Mouse (Mus musculus) embryo, embryonic 10 days (tissue): ENCODE measurements at regions not wholly inside any gene's neighbourhood (a gene's known extent, or its start where the extent isn't known, plus 50 kb on each side); places are given as distances from the start of the nearest gene placed in this dataset.

ENCODE experiments used
- DNase-seq: peaks from one replicate; pipeline ENCODE4 v3.0.0-alpha.2; 2015; ENCODE audit warnings: low spot score

- DNase-seq = no peak
Observed at GRCm38 (mm10) chr15:17715584-17715983, 987.0 kb downstream of the Cdh9 start.

DNA sequence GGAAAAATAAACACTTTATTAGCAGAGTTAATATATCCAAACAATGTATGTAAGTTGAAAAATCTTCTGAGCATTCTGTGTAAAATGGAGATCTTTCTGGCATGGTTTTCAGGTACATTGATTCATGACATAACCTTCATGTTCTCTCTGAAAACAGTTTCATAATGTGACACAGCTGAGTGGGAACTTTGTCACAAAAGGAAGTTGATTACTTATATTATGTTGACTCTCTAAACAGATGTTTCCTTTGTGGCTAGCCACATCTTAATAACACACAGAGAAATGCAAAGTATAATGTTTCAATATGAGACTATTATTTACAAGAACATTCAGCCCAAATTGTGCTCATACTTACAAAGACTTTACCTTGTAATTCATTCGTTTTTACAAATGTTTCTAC lies 1002.1 kb downstream of the Cdh9 start:
- no peak for DNase-seq

GRCm38 (mm10) chr15:17770225-17770677 lies 1041.7 kb downstream of the Cdh9 start:
- DNase-seq = no peak

DNA sequence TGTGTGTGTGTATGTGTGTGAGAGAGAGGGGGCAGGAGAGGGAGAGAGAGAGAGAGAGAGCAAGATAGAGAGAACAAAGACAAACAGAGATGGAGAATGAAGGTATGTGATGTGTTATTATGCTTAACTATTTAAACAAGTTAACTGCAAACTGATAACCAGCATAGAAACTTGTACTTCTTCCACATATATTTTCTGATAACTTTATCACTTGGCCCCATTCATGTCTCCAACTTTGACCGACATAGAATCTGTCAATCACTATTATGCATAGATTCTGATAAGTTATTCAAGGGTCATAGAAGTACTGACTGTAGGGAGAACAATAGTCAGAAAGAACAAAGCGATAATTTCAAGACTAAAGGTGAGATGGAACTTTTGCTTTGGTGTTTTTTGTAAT lies 1039.0 kb upstream of the Cdh10 start:
- DNase-seq = no peak

GRCm38 (mm10) chr15:17783368-17783767 lies 1035.4 kb upstream of the Cdh10 start:
- no peak for DNase-seq

- no peak for DNase-seq
Observed at GRCm38 (mm10) chr15:17797516-17797915, 1021.2 kb upstream of the Cdh10 start.

DNA sequence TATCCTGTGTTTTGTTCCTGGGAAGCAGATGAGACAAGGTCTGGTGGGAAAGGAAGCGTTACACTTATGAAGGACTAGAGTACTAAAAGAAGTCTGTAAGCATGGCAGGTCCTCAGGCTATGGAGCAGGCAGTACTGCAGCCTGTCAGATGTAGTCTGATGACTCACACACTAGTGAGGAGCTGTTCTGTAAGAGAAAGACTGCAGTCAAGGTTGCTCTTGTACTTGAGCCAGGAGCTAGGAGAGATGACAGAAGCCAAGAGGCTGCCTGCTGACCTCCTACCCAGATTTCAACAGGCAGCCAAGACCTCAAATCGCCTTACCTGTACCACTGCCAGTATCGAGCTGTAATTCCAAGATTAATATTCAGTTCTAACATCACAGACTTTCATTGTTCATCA lies 1017.3 kb upstream of the Cdh10 start:
- peak; percentile 4 for DNase-seq

GRCm38 (mm10) chr15:17803107-17803506 lies 1015.6 kb upstream of the Cdh10 start:
- DNase-seq = no peak

DNA sequence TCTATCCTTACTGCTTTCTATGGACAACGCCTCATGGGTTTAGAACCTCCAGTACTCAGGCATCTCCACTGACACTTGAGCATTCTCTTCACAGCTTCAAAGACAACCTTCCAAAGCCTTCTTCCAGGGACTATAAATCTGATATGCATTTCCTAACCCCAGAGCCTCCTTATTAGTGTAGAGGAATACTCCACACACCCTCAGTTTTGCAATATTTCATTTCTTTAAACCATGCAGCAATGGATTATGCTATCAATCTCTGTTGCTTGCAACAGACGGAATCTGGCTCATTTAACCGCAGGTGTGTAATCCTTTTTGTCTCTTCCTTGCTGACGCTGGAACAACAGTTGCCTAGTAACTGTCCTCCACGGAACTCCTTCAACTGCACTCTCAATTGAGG lies 988.4 kb upstream of the Cdh10 start:
- no peak for DNase-seq

- DNase-seq = no peak
Observed at GRCm38 (mm10) chr15:17831987-17832386, 986.8 kb upstream of the Cdh10 start.

DNA sequence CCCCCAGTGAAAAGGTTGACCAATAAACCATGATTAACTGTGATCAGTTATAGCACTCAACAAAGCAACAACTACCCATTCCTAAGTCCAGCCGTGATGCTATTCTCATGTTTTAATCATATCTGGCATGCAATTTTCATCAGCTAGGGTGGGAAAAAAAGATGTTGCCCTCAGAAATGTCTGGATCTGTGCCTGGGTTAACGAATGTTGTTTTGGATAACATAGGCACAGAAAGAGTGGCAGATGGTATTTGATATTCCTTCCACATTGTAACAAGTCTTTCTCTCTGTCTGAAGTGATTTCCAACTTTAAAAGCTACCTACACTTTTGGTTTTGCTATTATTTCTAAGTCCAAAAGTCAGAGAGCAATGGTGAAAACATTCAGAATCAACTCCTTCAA lies 938.6 kb upstream of the Cdh10 start:
- DNase-seq = no peak

DNA sequence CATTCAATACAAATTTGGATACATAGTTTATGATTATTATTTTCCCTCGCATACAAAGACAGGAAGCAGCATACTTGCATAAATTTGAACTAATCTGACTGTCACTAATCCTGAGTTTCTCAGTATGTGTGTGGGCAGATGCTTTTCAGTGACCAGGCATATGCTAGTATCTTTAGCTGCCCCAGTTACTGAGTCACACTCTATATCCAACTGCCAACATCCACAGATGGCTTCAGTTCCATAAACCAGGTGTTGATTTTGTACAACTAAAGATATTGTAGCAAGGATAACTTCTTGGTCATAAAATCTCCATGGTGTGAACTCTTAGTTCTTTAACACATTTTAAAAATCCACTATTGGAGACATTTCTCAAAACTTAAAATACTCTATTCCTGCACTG lies 929.4 kb upstream of the Cdh10 start:
- DNase-seq = no peak

GRCm38 (mm10) chr15:17900026-17900425 lies 918.7 kb upstream of the Cdh10 start:
- DNase-seq = no peak

DNA sequence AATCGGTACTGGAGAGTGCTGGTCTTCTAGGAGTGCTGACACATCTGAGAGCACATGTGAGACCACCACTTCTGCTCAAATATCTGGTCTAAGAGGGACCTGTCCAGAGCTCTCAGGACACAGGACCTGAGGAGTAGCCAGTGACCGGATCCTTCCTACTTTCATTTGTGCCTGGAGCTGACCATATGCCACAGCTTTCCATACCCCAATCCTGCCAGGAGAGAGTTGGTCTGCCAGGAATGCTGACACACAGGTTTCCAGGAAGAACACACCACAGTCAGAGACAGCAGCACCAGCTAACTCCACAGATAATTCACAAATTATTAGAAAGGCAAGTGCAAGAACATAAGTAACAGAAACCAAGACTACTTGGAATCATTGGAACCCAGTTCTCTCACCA lies 906.5 kb upstream of the Cdh10 start:
- DNase-seq = no peak

GRCm38 (mm10) chr15:17932573-17932972 lies 886.2 kb upstream of the Cdh10 start:
- no peak for DNase-seq

DNA sequence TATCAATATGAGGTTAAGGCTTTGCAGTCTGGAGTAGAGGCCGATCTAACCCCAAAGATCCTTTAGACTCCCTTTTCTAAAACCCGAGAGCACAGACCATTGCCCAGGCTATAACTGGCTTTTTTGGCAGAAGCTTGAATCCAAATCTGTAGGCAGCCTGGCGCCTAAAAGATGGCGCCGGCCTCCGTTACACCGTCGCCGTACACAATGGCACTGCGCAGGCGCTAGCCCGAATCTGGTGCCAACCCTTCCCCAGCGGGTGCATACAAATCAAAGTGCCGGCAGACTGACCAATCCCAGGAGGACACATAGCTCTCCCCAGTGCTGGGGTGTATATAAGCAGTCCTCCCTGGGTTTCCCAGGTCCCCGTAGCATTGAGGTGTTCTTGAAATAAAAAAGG lies 884.9 kb upstream of the Cdh10 start:
- DNase-seq = no peak

DNA sequence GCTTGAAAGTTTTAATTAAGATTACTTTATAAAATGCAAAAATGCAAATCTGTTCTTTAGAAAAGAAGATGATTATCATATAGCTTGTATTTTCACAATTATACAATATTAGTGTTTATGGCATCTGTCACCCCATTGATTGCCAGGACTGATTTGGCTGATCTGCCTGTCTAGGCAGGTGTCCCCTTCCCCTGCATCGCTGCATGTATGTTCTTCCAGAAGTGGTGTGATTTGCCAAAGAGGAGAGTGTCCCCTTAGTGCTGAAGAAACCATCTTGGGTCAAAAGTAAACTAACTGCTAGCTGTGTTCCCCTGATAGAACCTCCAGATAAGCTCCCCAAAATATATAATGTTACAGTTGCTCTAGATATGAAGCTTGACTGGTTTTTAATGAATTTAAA lies 883.3 kb upstream of the Cdh10 start:
- DNase-seq = no peak

DNA sequence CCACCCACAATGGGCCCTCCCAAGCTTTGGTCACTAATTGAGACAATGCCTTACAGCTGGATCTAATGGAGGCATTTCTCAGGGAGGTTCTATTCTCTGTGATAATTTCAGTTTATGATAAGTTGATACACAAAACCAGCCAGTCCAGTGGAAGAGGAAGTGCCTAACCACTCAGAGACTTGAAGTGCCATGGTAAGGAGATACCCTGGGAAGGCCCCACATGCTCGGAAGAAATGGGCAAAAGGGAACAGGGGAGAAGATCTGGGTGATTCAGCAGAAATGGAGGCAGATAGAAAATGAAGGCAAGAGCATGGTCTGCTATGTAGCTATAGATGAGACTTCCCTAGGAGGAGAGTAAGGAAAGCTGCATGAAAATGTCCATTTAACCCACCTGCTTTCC lies 856.0 kb upstream of the Cdh10 start:
- DNase-seq = no peak

- no peak for DNase-seq
Observed at GRCm38 (mm10) chr15:17963240-17964209, 855.2 kb upstream of the Cdh10 start.

- DNase-seq = no peak
Observed at GRCm38 (mm10) chr15:17987763-17988162, 831.0 kb upstream of the Cdh10 start.

DNA sequence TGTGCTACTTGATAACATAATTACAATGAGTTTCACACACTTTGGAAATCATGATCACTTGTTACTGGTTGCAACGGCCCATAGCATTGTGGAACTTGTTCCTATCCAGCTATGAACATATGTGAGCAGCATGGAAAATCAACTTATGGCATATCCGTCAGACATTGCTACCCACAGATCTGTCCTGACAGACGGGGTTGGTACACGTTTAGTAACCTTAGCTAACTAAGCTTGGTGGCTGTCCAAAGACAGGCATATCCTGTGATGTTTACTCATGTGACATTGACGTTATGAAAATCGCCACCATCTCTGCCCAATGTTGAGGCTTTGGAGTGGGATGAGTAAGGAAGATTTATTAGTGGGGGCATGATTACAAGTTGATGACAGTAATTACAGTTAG lies 786.1 kb upstream of the Cdh10 start:
- DNase-seq = no peak

- DNase-seq = peak; percentile 3
Observed at GRCm38 (mm10) chr15:18052219-18053030, 766.3 kb upstream of the Cdh10 start.

DNA sequence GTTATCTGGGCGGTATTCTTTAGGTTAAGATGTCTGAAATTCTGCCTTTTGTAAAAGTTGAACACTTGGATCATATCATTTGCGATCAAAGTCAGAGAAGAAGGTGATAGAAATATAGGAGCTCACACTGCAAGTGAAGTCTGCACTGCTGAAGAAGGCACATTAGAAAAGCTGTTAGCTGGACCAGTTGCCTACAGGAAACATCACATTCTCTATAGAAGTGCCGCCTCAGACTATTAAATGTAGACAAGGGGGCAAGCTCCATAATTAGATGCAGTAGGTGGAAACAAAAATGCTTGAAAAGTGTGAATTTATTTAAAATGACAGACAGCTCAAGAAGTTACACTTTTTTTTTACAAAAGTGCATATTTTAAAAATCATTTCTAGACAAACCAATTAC lies 753.2 kb upstream of the Cdh10 start:
- no peak for DNase-seq
